Comparison of ENCODE assay signal across 8 mouse cellular contexts in genomic region chr3:158036329-158036988, GRCm38 (mm10). TPM values are rescaled to one million over a fixed set of nuclear protein-coding genes. Genes with fewer than 3 reads are reported as not detected.
DNase-seq lines count a peak whose midpoint lies in the region; ATAC-seq and TF ChIP-seq lines count a peak whose summit lies in the region.

Srsf11 (minus strand) TSS chr3:158036639.
Lrrc40 (plus strand) TSS chr3:158036662.

- H3K79me2 ChIP-seq in C2C12 (ENCODE audit: control insufficient read depth, insufficient read depth): peaks cover 100% of the 10 kb centered on the region

- peaks cover 47% of the 10 kb centered on the region for H3K4me1 ChIP-seq in erythroblast, embryonic 14.5 days (ENCODE audit: control insufficient read depth)
- H3K4me1 ChIP-seq in heart, embryonic 12.5 days (replicated peaks): peaks cover 21% of the 10 kb centered on the region
- 0 out of 2 replicates have a peak, but pooled peaks cover 5% of the 10 kb centered on the region for H3K4me1 ChIP-seq in kidney, postnatal 0 days (replicated peaks; ENCODE audit: insufficient read depth, low read length)
- H3K4me1 ChIP-seq in liver, embryonic 11.5 days (replicated peaks; ENCODE audit: control insufficient read depth, insufficient read depth, low read length): peaks cover 16% of the 10 kb centered on the region; the same call in 1 of the 2 replicates
- H3K4me1 ChIP-seq in stomach, embryonic 14.5 days (ENCODE audit: control insufficient read depth, insufficient read depth, low read length): peaks cover 10% of the 10 kb centered on the region; the same call in 1 of the 2 replicates

- peaks cover 10% of the 10 kb centered on the region for H3K36me3 ChIP-seq in C2C12 (ENCODE audit: control insufficient read depth, insufficient read depth)
- peaks cover 15% of the 10 kb centered on the region for H3K36me3 ChIP-seq in erythroblast, embryonic 14.5 days (ENCODE audit: control insufficient read depth)
- H3K36me3 ChIP-seq in heart, embryonic 12.5 days: no peaks in the 10 kb centered on the region
- no peaks in the 10 kb centered on the region for H3K36me3 ChIP-seq in kidney, postnatal 0 days (ENCODE audit: insufficient read depth, low read length)
- H3K36me3 ChIP-seq in liver, embryonic 11.5 days (ENCODE audit: control insufficient read depth, insufficient read depth, low read length): no peaks in the 10 kb centered on the region
- H3K36me3 ChIP-seq in stomach, embryonic 14.5 days (ENCODE audit: control insufficient read depth, insufficient read depth, low read length): no peaks in the 10 kb centered on the region

- peak; percentile 96 for ATAC-seq in heart, embryonic 12.5 days (ENCODE audit: insufficient number of reproducible peaks, low FRiP score)
- peak; percentile 97 for ATAC-seq in kidney, postnatal 0 days (replicated peaks; ENCODE audit: low FRiP score, low read depth)
- peak; percentile 91 for ATAC-seq in liver, embryonic 11.5 days (replicated peaks; ENCODE audit: low FRiP score)
- ATAC-seq in stomach, embryonic 14.5 days (ENCODE audit: insufficient number of reproducible peaks, insufficient read depth, low FRiP score, low read depth): peak; percentile 97

- no peaks in the 10 kb centered on the region for H3K9me3 ChIP-seq in erythroblast, embryonic 14.5 days (ENCODE audit: control insufficient read depth, low read length)
- H3K9me3 ChIP-seq in heart, embryonic 12.5 days (replicated peaks): no peaks in the 10 kb centered on the region
- H3K9me3 ChIP-seq in kidney, postnatal 0 days (replicated peaks; ENCODE audit: low read length): no peaks in the 10 kb centered on the region
- no peaks in the 10 kb centered on the region for H3K9me3 ChIP-seq in liver, embryonic 11.5 days (ENCODE audit: control insufficient read depth, low read length)
- no peaks in the 10 kb centered on the region for H3K9me3 ChIP-seq in stomach, embryonic 14.5 days (ENCODE audit: control insufficient read depth, low read depth, low read length)

- peaks cover 91% of the 10 kb centered on the region for H3K79me3 ChIP-seq in C2C12 (ENCODE audit: low read depth)

- H3K27me3 ChIP-seq in C2C12 (ENCODE audit: control insufficient read depth, insufficient read depth, insufficient read length): no peaks in the 10 kb centered on the region
- H3K27me3 ChIP-seq in erythroblast, embryonic 14.5 days (ENCODE audit: control insufficient read depth): no peaks in the 10 kb centered on the region
- H3K27me3 ChIP-seq in heart, embryonic 12.5 days (replicated peaks): no peaks in the 10 kb centered on the region
- H3K27me3 ChIP-seq in kidney, postnatal 0 days (ENCODE audit: insufficient read depth, low read length): no peaks in the 10 kb centered on the region
- no peaks in the 10 kb centered on the region for H3K27me3 ChIP-seq in liver, embryonic 11.5 days (replicated peaks; ENCODE audit: control insufficient read depth, insufficient read depth, low read length)
- H3K27me3 ChIP-seq in stomach, embryonic 14.5 days (ENCODE audit: control insufficient read depth, insufficient read depth, low read length): no peaks in the 10 kb centered on the region

- H3K4me3 ChIP-seq in C2C12 (ENCODE audit: insufficient read depth, poor library complexity, severe bottlenecking): peak within 1 kb of the TSS; percentile 86
- peak within 1 kb of the TSS; percentile 90 for H3K4me3 ChIP-seq in erythroblast, embryonic 14.5 days (replicated peaks)
- peak within 1 kb of the TSS; percentile 69 for H3K4me3 ChIP-seq in heart, embryonic 12.5 days
- peak within 1 kb of the TSS; percentile 80 for H3K4me3 ChIP-seq in kidney, postnatal 0 days (replicated peaks; ENCODE audit: low read depth, low read length)
- peak within 1 kb of the TSS; percentile 90 for H3K4me3 ChIP-seq in liver, embryonic 11.5 days (ENCODE audit: low read depth, low read length)
- H3K4me3 ChIP-seq in stomach, embryonic 14.5 days (ENCODE audit: low read depth, low read length): peak within 1 kb of the TSS; percentile 89

- H3K4me2 ChIP-seq in heart, embryonic 12.5 days: peak within 1 kb of the TSS; percentile 81
- peak within 1 kb of the TSS; percentile 64 for H3K4me2 ChIP-seq in kidney, postnatal 0 days (ENCODE audit: low read length)
- peak within 1 kb of the TSS; percentile 85 for H3K4me2 ChIP-seq in liver, embryonic 11.5 days
- H3K4me2 ChIP-seq in stomach, embryonic 14.5 days (replicated peaks; ENCODE audit: low read depth, low read length): peak within 1 kb of the TSS; percentile 73

- DNase-seq in brain, embryonic 14.5 days (ENCODE audit: low read depth): peak; percentile 99
- peak; percentile 97 for DNase-seq in kidney, postnatal 0 days (ENCODE audit: low spot score)
- DNase-seq in liver, embryonic 11.5 days (ENCODE audit: low spot score): peak; percentile 92
- peak; percentile 96 for DNase-seq in naive thymus-derived CD4-positive, alpha-beta T cell, adult 2 months (ENCODE audit: low read depth)

- peak within 1 kb of the TSS; percentile 86 for H3K27ac ChIP-seq in heart, embryonic 12.5 days (ENCODE audit: poor library complexity, severe bottlenecking)
- peak within 1 kb of the TSS; percentile 87 for H3K27ac ChIP-seq in kidney, postnatal 0 days
- peak within 1 kb of the TSS; percentile 91 for H3K27ac ChIP-seq in liver, embryonic 11.5 days (ENCODE audit: low read depth, low read length)
- H3K27ac ChIP-seq in stomach, embryonic 14.5 days (ENCODE audit: low read length): peak within 1 kb of the TSS; percentile 90

- TF ChIP-seq CTCF in C2C12 (IDR thresholded peaks at IDR 0.05; ENCODE audit: control insufficient read depth, insufficient read depth, insufficient read length): no peak
- no peak for TF ChIP-seq CTCF in brain, embryonic 14.5 days (IDR thresholded peaks at IDR 0.05; ENCODE audit: borderline replicate concordance, extremely low read depth, insufficient read depth, insufficient read length)
- TF ChIP-seq CTCF in kidney, postnatal 0 days (IDR thresholded peaks at IDR 0.05; ENCODE audit: low read depth): no peak

- WGBS in heart, embryonic 12.5 days: under 1% methylated on average over 55 of the region's 55 CpGs
- under 1% methylated on average over 55 of the region's 55 CpGs for whole genome bisulfite sequencing in kidney, postnatal 0 days
- WGBS in liver, embryonic 11.5 days: under 1% methylated on average over 55 of the region's 55 CpGs
- WGBS in stomach, embryonic 14.5 days: under 1% methylated on average over 55 of the region's 55 CpGs

- TF ChIP-seq POLR2A in brain, embryonic 14.5 days (IDR thresholded peaks at IDR 0.05; ENCODE audit: borderline replicate concordance, extremely low read depth, insufficient read depth, insufficient read length, poor library complexity, severe bottlenecking): peak; percentile 40; the same call in 1 of the 2 replicates

- peak within 1 kb of the TSS; percentile 98 for H3K9ac ChIP-seq in heart, embryonic 12.5 days
- peak within 1 kb of the TSS; percentile 83 for H3K9ac ChIP-seq in kidney, postnatal 0 days (ENCODE audit: low read depth, low read length)
- H3K9ac ChIP-seq in liver, embryonic 11.5 days (ENCODE audit: low read depth, low read length): peak within 1 kb of the TSS; percentile 95
- peak within 1 kb of the TSS; percentile 81 for H3K9ac ChIP-seq in stomach, embryonic 14.5 days (replicated peaks; ENCODE audit: low read depth, low read length)

- H3ac ChIP-seq in C2C12 (ENCODE audit: control insufficient read depth, insufficient read length, low read depth): peak within 1 kb of the TSS; percentile 88

TF ChIP-seq in C2C12, 6 proteins besides CTCF, POLR2A, EP300 and RAD21:
- no peak for TF ChIP-seq CEBPB (IDR thresholded peaks at IDR 0.05; ENCODE audit: low read depth)
- no peak for TF ChIP-seq MYOD1 (IDR thresholded peaks at IDR 0.05; ENCODE audit: control insufficient read depth, insufficient read length, low read depth)
- TF ChIP-seq MAX (IDR thresholded peaks at IDR 0.05): peak; percentile 50

RNA-seq across cellular contexts. Expression of gene Srsf11, which starts in this region (rescaled TPM):
- 50.8 TPM for polyA plus RNA-seq in C2C12 (2012; fragmentation: generic; extraction: Trizol)
- polyA plus RNA-seq in brain, embryonic 14.5 days (2012; rRNA removed): 476 and 682 TPM in 2 replicates
- polyA plus RNA-seq in erythroblast, embryonic 14.5 days (2012): 9.6 and 9.7 TPM in 2 replicates
- 211 and 214 TPM in 2 replicates for polyA plus RNA-seq in heart, embryonic 12.5 days (2016; fragmentation: Nextera tagmentation; extraction: Ambion mirVana)
- polyA plus RNA-seq in kidney, postnatal 0 days (2015; fragmentation: Nextera tagmentation; extraction: Ambion mirVana): 238 and 277 TPM in 2 replicates
- 225 and 242 TPM in 2 replicates for polyA plus RNA-seq in liver, embryonic 11.5 days (2014; fragmentation: Nextera tagmentation; extraction: Ambion mirVana)
- 307 and 321 TPM in 2 replicates for polyA plus RNA-seq in stomach, embryonic 14.5 days (2014; fragmentation: Nextera tagmentation; extraction: Ambion mirVana)

RNA-seq across cellular contexts. Expression of gene Lrrc40, which starts in this region (rescaled TPM):
- polyA plus RNA-seq in C2C12 (2012; fragmentation: generic; extraction: Trizol): 13.8 TPM
- polyA plus RNA-seq in brain, embryonic 14.5 days (2012; rRNA removed): 31.1 and 32.7 TPM in 2 replicates
- polyA plus RNA-seq in erythroblast, embryonic 14.5 days (2012): 1.1 and 1.3 TPM in 2 replicates
- polyA plus RNA-seq in heart, embryonic 12.5 days (2016; fragmentation: Nextera tagmentation; extraction: Ambion mirVana): 55.0 and 55.6 TPM in 2 replicates
- polyA plus RNA-seq in kidney, postnatal 0 days (2015; fragmentation: Nextera tagmentation; extraction: Ambion mirVana): 42.5 and 42.6 TPM in 2 replicates
- polyA plus RNA-seq in liver, embryonic 11.5 days (2014; fragmentation: Nextera tagmentation; extraction: Ambion mirVana): 64.7 and 76.0 TPM in 2 replicates
- 49.4 and 60.3 TPM in 2 replicates for polyA plus RNA-seq in stomach, embryonic 14.5 days (2014; fragmentation: Nextera tagmentation; extraction: Ambion mirVana)

Comparison
In these comparisons a context has a peak if more than half of its experiments do, and no peak if none do; other contexts are left out.
1. Peak in every context shown above with its lines: DNase-seq, ATAC-seq, H3K4me3 ChIP-seq and H3K27ac ChIP-seq.